Mouse (Mus musculus) intestine, embryonic 14.5 days (tissue): ENCODE measurements around the gene Exph5. TPM values are rescaled to one million over a fixed set of nuclear protein-coding genes. Genes with fewer than 3 reads are reported as not detected.

Experiments used
- ATAC-seq: fragments of 200-750 bp; cut with Nextera tagmentation; replicated peaks from 2 replicates; pipeline ENCODE4 v1.8.0; 2017; ENCODE audit warnings: low read depth, moderate number of reproducible peaks, moderate TSS enrichment, moderate library complexity; ENCODE audit not compliant: low FRiP score, low TSS enrichment
- DNase-seq: peaks from one replicate; pipeline ENCODE4 v3.0.0-alpha.2; 2018; ENCODE audit warnings: low spot score
- H3K27ac ChIP-seq: fragments of 300-500 bp; sonication (generic); 2 replicates; pipeline ENCODE4 v1.5.1; 2014; ENCODE audit warnings: low read depth, mild to moderate bottlenecking, control low read depth
- H3K27me3 ChIP-seq: fragments of 300-500 bp; sonication (generic); replicated peaks from 2 replicates; pipeline ENCODE4 v1.6.1; 2014; ENCODE audit warnings: low read length, control low read depth; ENCODE audit not compliant: control insufficient read depth, insufficient read depth
- H3K36me3 ChIP-seq: fragments of 300-500 bp; sonication (generic); 2 replicates; pipeline ENCODE4 v1.6.1; 2014; ENCODE audit warnings: low read length, control low read depth; ENCODE audit not compliant: control insufficient read depth, insufficient read depth
- H3K4me1 ChIP-seq: fragments of 300-500 bp; sonication (generic); replicated peaks from 2 replicates; pipeline ENCODE4 v1.6.1; 2014; ENCODE audit warnings: low read length, control low read depth, mixed read lengths; ENCODE audit not compliant: control insufficient read depth, insufficient read depth
- H3K4me2 ChIP-seq: fragments of 300-500 bp; sonication (generic); 2 replicates; pipeline ENCODE4 v1.6.1; 2014; ENCODE audit warnings: low read length
- H3K4me3 ChIP-seq: fragments of 300-500 bp; sonication (generic); 2 replicates; pipeline ENCODE4 v1.5.1; 2014; ENCODE audit warnings: low read depth, low read length, control low read depth, mixed read lengths
- H3K9ac ChIP-seq: fragments of 300-500 bp; sonication (generic); 2 replicates; pipeline ENCODE4 v1.6.1; 2014; ENCODE audit warnings: mild to moderate bottlenecking, low read length
- H3K9me3 ChIP-seq: fragments of 300-500 bp; sonication (generic); 2 replicates; pipeline ENCODE4 v1.6.1; 2016; ENCODE audit warnings: low read length, control low read depth; ENCODE audit not compliant: control insufficient read depth
- WGBS: fragments of 180-500 bp; shearing (Covaris S2); extraction: QIAGEN DNeasy Blood & Tissue Kit; methylation state at CpG from one replicate; pipeline ENCODE4 v1.1.7; 2014; 5-methylcytosine and 5-hydroxymethylcytosine counted together
- polyA plus RNA-seq: library from polyadenylated mRNA; unstranded; fragments of >200 nt; fragmentation: Nextera tagmentation; extraction: Ambion mirVana; gene quantifications from 2 replicates; pipeline ENCODE4 v1.2.1, GENCODE M21; 2014

Gene Exph5
- polyA plus RNA-seq, 1 experiment from 2014 or later: 4.9 TPM

DNA sequence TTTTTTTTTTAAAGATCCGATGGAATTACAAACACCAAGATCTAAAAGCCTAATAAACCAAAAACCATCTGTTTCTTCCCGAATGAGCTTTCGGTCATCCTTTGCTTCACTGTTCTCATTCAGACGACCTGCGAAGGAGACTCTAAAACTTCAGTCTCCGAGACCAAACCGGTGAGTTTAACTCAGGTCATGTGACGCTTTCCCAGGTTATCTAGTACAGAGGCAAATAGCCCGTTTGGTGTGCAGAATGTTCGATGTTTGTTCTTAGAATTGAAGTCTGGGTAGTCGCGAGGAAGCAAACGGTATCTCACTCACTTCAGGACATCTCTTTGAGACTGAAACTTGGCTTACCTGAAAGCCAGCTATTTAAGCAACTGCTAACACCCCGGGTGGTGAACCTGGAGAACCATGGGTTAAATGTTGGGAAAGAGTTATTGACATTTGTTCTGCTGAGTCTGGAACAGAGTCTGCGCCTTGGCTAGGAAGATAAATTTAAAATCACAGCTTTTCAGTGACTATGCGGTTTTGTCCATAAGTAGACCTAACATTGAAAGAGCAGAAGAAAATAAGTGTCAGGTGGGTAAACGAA is 39.0 kb downstream of the Exph5 start:
- H3K27ac ChIP-seq: 0 out of 2 replicates have a peak overlapping the region, but pooled peaks have one; percentile 28
- H3K36me3 ChIP-seq: no peaks in the 10 kb centered on the region
- no peak overlapping the region for H3K9ac ChIP-seq
- H3K4me2 ChIP-seq: peak overlapping the region; percentile 61
- WGBS: 25% methylated on average over 17 of the region's 17 CpGs
- peak; percentile 45; the same call in 1 of the 2 replicates for ATAC-seq
- DNase-seq: peak; percentile 70
- H3K27me3 ChIP-seq: no peaks in the 10 kb centered on the region
- H3K4me3 ChIP-seq: peak overlapping the region; percentile 38
- H3K9me3 ChIP-seq: no peaks in the 10 kb centered on the region
- no peaks in the 10 kb centered on the region for H3K4me1 ChIP-seq

DNA sequence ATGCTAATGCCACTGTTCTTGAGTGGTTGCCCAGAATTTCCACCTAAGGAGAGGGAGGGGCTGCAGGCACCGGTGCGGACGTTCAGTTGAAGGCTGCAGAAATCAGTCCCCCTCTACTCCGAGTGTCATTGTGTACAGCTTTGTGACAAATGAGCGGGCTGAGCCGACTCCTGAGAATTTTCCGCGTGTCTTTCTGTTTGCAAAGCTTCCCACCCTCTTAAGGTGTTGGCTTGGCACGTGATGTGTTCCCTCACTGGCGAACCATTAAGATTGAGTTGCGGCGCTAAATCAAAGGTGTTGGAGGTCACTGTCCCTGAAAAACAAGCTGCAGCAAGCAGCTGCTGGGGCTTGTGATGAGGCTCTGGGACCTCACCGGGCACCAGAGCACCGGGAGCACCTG is 39.5 kb downstream of the Exph5 start:
- DNase-seq: peak; percentile 75
- H3K4me3 ChIP-seq: peak overlapping the region; percentile 38
- WGBS: 3% methylated on average over 14 of the region's 14 CpGs
- H3K36me3 ChIP-seq: no peaks in the 10 kb centered on the region
- peak; percentile 63; the same call in 1 of the 2 replicates for ATAC-seq
- no peaks in the 10 kb centered on the region for H3K4me1 ChIP-seq
- no peaks in the 10 kb centered on the region for H3K27me3 ChIP-seq
- peak overlapping the region; percentile 28; the same call in 1 of the 2 replicates for H3K27ac ChIP-seq
- peak overlapping the region; percentile 36; the same call in 1 of the 2 replicates for H3K9ac ChIP-seq
- no peaks in the 10 kb centered on the region for H3K9me3 ChIP-seq
- H3K4me2 ChIP-seq: peak overlapping the region; percentile 61

DNA sequence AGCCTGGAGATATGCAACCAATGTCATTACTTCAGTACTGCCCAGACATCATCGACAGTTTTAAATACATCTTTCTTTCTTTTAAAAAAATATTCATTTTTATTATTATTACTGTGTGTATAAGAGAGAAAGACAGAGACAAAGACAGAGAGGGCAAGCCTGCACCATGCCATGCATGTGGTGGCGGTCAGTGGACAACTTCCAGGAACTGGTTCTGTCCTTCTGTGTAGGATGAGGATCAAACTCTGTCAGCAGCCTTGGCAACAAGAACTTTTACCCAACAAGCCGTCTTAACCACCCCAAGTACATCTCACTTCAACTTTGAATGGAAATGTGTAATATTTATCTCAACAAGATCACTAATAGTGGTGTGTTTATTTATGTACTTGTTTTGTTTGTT is 40.5 kb downstream of the Exph5 start:
- H3K27ac ChIP-seq: no peak overlapping the region
- H3K9me3 ChIP-seq: no peaks in the 10 kb centered on the region
- H3K36me3 ChIP-seq: no peaks in the 10 kb centered on the region
- H3K9ac ChIP-seq: no peak overlapping the region
- ATAC-seq: no peak
- H3K4me2 ChIP-seq: peak overlapping the region; percentile 61
- H3K4me3 ChIP-seq: peak overlapping the region; percentile 38
- no peaks in the 10 kb centered on the region for H3K27me3 ChIP-seq
- 70% methylated on average over 3 of the region's 3 CpGs for WGBS
- no peak for DNase-seq
- H3K4me1 ChIP-seq: no peaks in the 10 kb centered on the region

DNA sequence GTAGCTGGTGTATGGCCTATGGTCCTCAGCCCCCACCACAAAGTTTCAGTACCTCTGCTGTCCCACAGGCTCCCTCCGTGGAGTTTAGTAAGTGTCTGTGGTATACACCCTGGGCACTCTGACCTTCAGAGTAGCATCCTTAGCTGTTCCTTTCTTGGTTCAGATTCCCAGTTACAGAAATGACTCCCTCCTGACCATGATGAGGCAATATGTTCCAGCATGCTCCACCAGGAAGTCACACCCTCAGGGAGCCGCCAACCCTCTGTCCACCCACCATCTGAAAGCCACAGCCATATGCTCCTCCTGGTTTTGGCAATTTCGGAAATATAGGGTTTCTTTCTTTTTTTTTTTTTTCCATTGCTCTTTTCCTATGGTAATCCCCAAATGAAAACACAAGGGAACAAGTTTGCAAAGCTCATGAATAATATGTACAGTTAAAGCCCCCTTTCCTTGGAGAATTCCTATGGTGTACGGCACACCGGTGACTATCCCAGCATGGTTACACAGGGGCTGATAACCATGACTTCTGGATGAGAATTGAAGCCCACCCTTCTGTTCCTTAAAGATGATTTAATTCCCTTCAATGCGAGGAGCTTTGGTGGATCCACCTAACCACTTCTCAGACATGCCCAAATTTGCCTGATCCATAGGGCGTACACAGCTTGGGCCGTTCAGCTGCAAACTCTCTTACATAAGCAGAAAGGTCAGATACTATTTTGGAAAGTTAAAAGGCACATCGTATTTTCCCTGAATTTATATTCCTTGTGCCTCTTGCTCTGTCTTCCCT is 43.4 kb downstream of the Exph5 start:
- H3K36me3 ChIP-seq: no peaks in the 10 kb centered on the region
- H3K9ac ChIP-seq: no peak overlapping the region
- no peak overlapping the region for H3K4me3 ChIP-seq
- H3K4me2 ChIP-seq: no peak overlapping the region
- H3K4me1 ChIP-seq: no peaks in the 10 kb centered on the region
- ATAC-seq: no peak
- WGBS: 87% methylated on average over 9 of the region's 9 CpGs
- H3K27ac ChIP-seq: no peak overlapping the region
- H3K27me3 ChIP-seq: no peaks in the 10 kb centered on the region
- no peaks in the 10 kb centered on the region for H3K9me3 ChIP-seq
- DNase-seq: no peak

DNA sequence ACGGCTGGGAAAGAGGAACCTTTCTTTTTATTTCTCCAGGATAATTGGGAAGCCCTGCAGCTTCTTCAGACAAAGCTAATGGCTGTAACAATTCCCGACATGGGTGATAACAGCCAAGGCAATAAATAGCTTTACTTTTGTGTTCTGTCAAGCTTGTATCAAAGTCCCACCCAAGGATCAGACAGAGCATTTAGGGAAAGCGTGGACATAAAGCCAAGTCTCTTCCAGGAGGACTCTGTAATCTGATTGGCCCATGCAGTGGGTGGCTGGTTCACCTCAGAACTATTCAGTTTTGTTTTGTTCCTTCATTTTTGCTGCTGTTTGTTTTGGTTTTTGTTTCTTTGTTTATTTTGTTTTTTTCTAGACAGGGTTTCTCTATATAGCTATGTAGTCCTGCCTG is 44.3 kb downstream of the Exph5 start:
- no peak overlapping the region for H3K27ac ChIP-seq
- ATAC-seq: no peak
- no peak overlapping the region for H3K4me3 ChIP-seq
- no peak overlapping the region for H3K4me2 ChIP-seq
- no peaks in the 10 kb centered on the region for H3K4me1 ChIP-seq
- 50% methylated on average over 3 of the region's 3 CpGs for whole genome bisulfite sequencing
- no peak for DNase-seq
- no peaks in the 10 kb centered on the region for H3K36me3 ChIP-seq
- no peaks in the 10 kb centered on the region for H3K27me3 ChIP-seq
- no peak overlapping the region for H3K9ac ChIP-seq
- peaks cover 4% of the 10 kb centered on the region; the same call in 1 of the 2 replicates for H3K9me3 ChIP-seq

DNA sequence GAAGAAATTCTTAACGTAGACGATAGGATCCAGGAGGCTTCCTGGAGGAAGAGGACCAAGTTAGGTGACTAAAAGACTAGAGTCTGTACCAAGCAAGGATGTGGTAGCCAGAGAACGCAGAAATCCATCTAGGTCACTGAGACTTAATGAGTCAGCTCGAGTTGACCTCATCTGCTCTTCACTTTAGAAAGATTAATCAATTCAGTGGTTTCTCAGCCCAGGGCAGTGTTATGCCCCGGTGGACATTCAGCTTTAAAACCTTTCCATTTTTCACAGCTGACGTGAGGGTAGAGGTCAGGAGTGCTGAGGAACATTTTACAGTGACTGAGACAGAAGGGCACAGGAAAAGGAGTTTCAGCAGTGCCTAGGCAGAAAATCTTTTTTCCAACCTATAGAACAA is 44.9 kb downstream of the Exph5 start:
- Histone ChIP-seq H3K9ac (no peak overlapping the region), H3K4me2 (no peak overlapping the region), H3K36me3 (no peaks in the 10 kb centered on the region), H3K4me3 (no peak overlapping the region), H3K9me3 (peaks cover 8% of the 10 kb centered on the region; the same call in 1 of the 2 replicates), H3K27me3 (no peaks in the 10 kb centered on the region), H3K27ac (no peak overlapping the region), H3K4me1 (no peaks in the 10 kb centered on the region)
- WGBS: 49% methylated on average over 6 of the region's 6 CpGs
- ATAC-seq (no peak), DNase-seq (no peak)

DNA sequence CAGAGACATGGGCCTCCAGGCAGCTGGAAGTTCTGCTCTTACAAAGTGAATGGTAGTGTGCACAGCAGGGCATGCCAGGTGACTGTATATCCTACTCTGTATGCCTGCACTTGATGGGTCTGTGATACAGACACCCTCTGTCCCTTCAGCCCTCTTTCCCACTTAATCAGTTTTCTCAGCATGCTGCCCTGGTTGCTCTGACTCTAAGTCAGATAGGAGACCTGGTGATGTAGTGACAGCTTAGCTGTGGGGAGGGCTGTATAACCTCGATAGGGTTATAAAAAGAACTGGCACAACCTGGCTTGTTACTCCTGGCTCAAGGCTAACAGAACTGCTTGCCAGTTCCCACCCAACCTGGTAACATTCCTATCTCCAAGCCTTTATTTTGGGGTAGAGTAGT is 47.7 kb downstream of the Exph5 start:
- no peak overlapping the region for H3K9ac ChIP-seq
- H3K4me3 ChIP-seq: no peak overlapping the region
- peaks cover 8% of the 10 kb centered on the region; the same call in 1 of the 2 replicates for H3K9me3 ChIP-seq
- ATAC-seq: no peak
- 68% methylated on average over 1 of the region's 1 CpGs for WGBS
- no peaks in the 10 kb centered on the region for H3K4me1 ChIP-seq
- no peaks in the 10 kb centered on the region for H3K27me3 ChIP-seq
- no peaks in the 10 kb centered on the region for H3K36me3 ChIP-seq
- DNase-seq: peak; percentile 31
- H3K4me2 ChIP-seq: no peak overlapping the region
- no peak overlapping the region for H3K27ac ChIP-seq

DNA sequence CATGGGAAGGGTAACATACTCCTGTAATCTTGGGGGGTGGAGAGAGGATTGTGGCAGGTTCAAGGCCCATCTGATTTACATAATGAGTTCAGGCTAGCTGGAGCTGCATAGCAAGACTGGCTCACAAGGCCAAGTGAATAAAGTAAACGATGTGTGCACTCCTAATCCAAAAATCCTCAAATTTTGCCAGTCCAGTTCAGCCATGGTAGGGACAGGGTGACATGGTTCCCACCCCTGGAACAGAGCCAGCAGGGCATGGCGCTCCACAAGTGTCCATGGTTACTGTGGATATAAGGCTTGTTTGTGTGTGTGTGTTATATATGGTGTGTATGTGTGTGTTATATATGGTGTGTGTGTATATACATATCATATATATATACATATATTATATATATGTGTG is 48.9 kb downstream of the Exph5 start:
- no peaks in the 10 kb centered on the region for H3K4me1 ChIP-seq
- H3K27me3 ChIP-seq: no peaks in the 10 kb centered on the region
- H3K4me2 ChIP-seq: no peak overlapping the region
- peaks cover 8% of the 10 kb centered on the region; the same call in 1 of the 2 replicates for H3K9me3 ChIP-seq
- 86% methylated on average over 2 of the region's 2 CpGs for WGBS
- DNase-seq (no peak), ATAC-seq (no peak)
- H3K4me3 ChIP-seq: no peak overlapping the region
- H3K36me3 ChIP-seq: no peaks in the 10 kb centered on the region
- H3K27ac ChIP-seq: no peak overlapping the region
- no peak overlapping the region for H3K9ac ChIP-seq
